27 mouse cellular contexts compared by ENCODE assay signal in the genomic region with DNA sequence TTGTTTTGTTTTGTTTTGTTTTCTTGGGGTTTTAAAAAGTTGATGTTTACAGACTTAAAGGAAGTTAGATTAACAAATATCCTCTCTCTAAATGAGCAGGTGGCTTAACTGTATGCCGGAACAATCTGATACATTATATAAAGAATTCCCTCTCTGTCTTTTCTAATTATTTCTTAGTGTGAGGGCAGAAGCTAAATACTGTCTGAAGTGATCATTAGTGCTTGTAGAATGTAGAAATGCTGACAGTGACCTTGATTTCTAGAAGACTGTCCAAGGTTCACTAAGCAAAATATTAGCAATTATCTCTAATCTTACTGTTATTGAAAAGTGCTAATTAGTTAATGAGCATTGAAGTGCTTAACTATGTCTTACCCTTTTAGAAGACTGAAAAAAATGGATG.
"Had no signal": no experiment of that assay in that cellular context is flagged by ENCODE, and none has a peak within 500 bp of the region (broad histone marks: within the 10 kb centered on the region; RNA-seq: fewer than 3 reads in every experiment).

No protein-coding gene starts in this region.

- H3K4me1 ChIP-seq: embryonic facial prominence, embryonic 10.5 days; embryonic facial prominence, embryonic 12.5 days; embryonic facial prominence, embryonic 13.5 days; embryonic facial prominence, embryonic 15.5 days; forebrain, embryonic 10.5 days; forebrain, embryonic 12.5 days; forebrain, embryonic 13.5 days; forebrain, embryonic 15.5 days had no signal

- DNase-seq: cerebellum, adult 9-10 months; cerebellum, adult 9-11 months; cerebellum, postnatal 10 days; cerebellum, postnatal 14 days; cerebellum, postnatal 25 days; cerebellum, postnatal 36 days; embryo, embryonic 11 days; forebrain, postnatal 0 days; gastrocnemius, adult 2 months; gastrocnemius, postnatal 10 days; gastrocnemius, postnatal 14 days; gastrocnemius, postnatal 25 days; gastrocnemius, postnatal 36 days; heart, adult 11 months; heart, adult 18-20 months; heart, adult 2 months had no signal

- H3K27me3 ChIP-seq: embryonic facial prominence, embryonic 12.5 days; embryonic facial prominence, embryonic 13.5 days; embryonic facial prominence, embryonic 15.5 days; forebrain, embryonic 12.5 days; forebrain, embryonic 13.5 days; forebrain, embryonic 15.5 days had no signal

- ATAC-seq: forebrain, embryonic 13.5 days; forebrain, embryonic 14.5 days; forebrain, embryonic 15.5 days; forebrain, embryonic 16.5 days; forebrain, postnatal 0 days had no signal

- H3K27ac ChIP-seq: embryonic facial prominence, embryonic 10.5 days; embryonic facial prominence, embryonic 12.5 days; embryonic facial prominence, embryonic 13.5 days; embryonic facial prominence, embryonic 15.5 days; forebrain, embryonic 10.5 days; forebrain, embryonic 12.5 days; forebrain, embryonic 13.5 days; forebrain, embryonic 15.5 days; gastrocnemius, adult 2 months; heart, adult 2 months had no signal

- H3K4me2 ChIP-seq: embryonic facial prominence, embryonic 12.5 days; embryonic facial prominence, embryonic 13.5 days; embryonic facial prominence, embryonic 15.5 days; forebrain, embryonic 12.5 days; forebrain, embryonic 13.5 days; forebrain, embryonic 15.5 days had no signal

- H3K4me3 ChIP-seq: embryonic facial prominence, embryonic 10.5 days; embryonic facial prominence, embryonic 12.5 days; embryonic facial prominence, embryonic 13.5 days; embryonic facial prominence, embryonic 15.5 days; erythroblast, embryonic 14.5 days; forebrain, embryonic 10.5 days; forebrain, embryonic 12.5 days; forebrain, embryonic 13.5 days; forebrain, embryonic 15.5 days; gastrocnemius, adult 2 months; heart, adult 2 months had no signal

- H3K36me3 ChIP-seq: embryonic facial prominence, embryonic 10.5 days; embryonic facial prominence, embryonic 12.5 days; embryonic facial prominence, embryonic 13.5 days; embryonic facial prominence, embryonic 15.5 days; forebrain, embryonic 10.5 days; forebrain, embryonic 12.5 days; forebrain, embryonic 15.5 days had no signal

- H3K9ac ChIP-seq: embryonic facial prominence, embryonic 12.5 days; embryonic facial prominence, embryonic 13.5 days; embryonic facial prominence, embryonic 15.5 days; forebrain, embryonic 12.5 days; forebrain, embryonic 13.5 days; forebrain, embryonic 15.5 days; forebrain, postnatal 0 days had no signal

- H3K9me3 ChIP-seq: embryonic facial prominence, embryonic 10.5 days; embryonic facial prominence, embryonic 12.5 days; embryonic facial prominence, embryonic 13.5 days; embryonic facial prominence, embryonic 15.5 days; forebrain, embryonic 10.5 days; forebrain, embryonic 12.5 days; forebrain, embryonic 13.5 days; forebrain, embryonic 15.5 days had no signal
